Mouse (Mus musculus): Measurements from ENCODE around the gene Pde4d. TPM values are rescaled to one million over a fixed set of nuclear protein-coding genes. Genes with fewer than 3 reads are reported as not detected.

The Pde4d gene
- polyA plus RNA-seq, 1 experiment from 2014 or later, result 19.0 TPM

- Histone ChIP-seq H3K4me1 (replicated peaks; ENCODE audit: control insufficient read depth, insufficient read depth, low read length) (no peaks in the 10 kb centered on the region), H3K4me2 (no peak overlapping the region), H3K27me3 (replicated peaks; ENCODE audit: control insufficient read depth, insufficient read depth, low read length) (no peaks in the 10 kb centered on the region), H3K9ac (ENCODE audit: low read depth, low read length) (no peak overlapping the region), H3K27ac (ENCODE audit: low read depth, low read length) (no peak overlapping the region), H3K36me3 (ENCODE audit: control insufficient read depth, insufficient read depth, low read length) (no peaks in the 10 kb centered on the region), H3K9me3 (ENCODE audit: control insufficient read depth, low read length) (no peaks in the 10 kb centered on the region), H3K4me3 (ENCODE audit: low read depth, low read length) (no peak overlapping the region)
- DNase-seq (ENCODE audit: low spot score) (no peak), ATAC-seq (replicated peaks; ENCODE audit: low FRiP score) (no peak)
- WGBS, result 56% methylated on average over 7 of the region's 7 CpGs
These were observed 1031.7 kb downstream of the Pde4d start for GRCm38 (mm10) chr13:109481446-109481845.

DNA sequence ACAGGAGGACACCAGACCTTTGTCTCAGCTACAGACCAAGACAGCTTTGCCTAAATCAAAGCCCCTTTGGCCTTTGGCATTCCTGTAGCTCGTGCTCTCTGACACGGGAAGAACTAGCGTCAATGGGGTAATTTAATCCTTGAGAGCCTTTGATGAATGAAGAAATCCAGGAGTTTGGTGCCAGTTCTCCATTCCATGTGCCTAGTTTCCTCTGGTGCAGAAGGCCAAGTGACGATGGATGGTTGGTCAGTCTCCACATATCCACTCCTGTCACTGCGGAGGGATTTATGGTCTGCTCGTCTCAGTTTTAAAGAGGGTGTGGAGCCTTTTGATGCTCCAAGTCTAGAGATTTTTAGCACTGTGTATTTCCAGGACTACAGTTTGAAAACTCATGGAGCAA lies 1036.4 kb downstream of the Pde4d start:
- H3K4me3 ChIP-seq (ENCODE audit: low read depth, low read length), result no peak overlapping the region
- H3K36me3 ChIP-seq (ENCODE audit: control insufficient read depth, insufficient read depth, low read length), result no peaks in the 10 kb centered on the region
- no peak overlapping the region for H3K4me2 ChIP-seq
- WGBS, result 71% methylated on average over 6 of the region's 6 CpGs
- H3K9me3 ChIP-seq (ENCODE audit: control insufficient read depth, low read length), result no peaks in the 10 kb centered on the region
- no peak for DNase-seq (ENCODE audit: low spot score)
- H3K4me1 ChIP-seq (replicated peaks; ENCODE audit: control insufficient read depth, insufficient read depth, low read length), result no peaks in the 10 kb centered on the region
- no peak overlapping the region for H3K9ac ChIP-seq (ENCODE audit: low read depth, low read length)
- H3K27me3 ChIP-seq (replicated peaks; ENCODE audit: control insufficient read depth, insufficient read depth, low read length), result no peaks in the 10 kb centered on the region
- ATAC-seq (replicated peaks; ENCODE audit: low FRiP score), result no peak
- no peak overlapping the region for H3K27ac ChIP-seq (ENCODE audit: low read depth, low read length)

DNA sequence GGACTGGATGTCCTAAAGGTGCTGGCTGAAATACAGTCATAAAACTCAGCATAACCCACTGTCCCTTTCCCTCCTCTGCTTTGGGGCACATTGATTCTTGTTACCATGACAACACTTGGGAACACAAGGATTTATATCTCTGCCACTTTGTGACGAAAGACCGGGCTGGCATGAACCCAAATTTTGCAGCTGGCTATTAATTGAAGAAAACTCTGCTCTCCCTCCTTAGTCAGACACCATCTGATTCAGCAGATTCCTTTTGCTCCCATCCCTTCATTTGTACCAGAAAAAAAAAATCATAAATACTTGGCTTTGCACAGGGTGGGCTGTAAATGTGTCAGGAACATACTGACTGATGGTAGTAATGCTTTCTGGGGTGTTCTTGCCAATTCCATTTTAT lies 1037.6 kb downstream of the Pde4d start:
- Histone ChIP-seq H3K4me3 (ENCODE audit: low read depth, low read length) (no peak overlapping the region), H3K4me1 (replicated peaks; ENCODE audit: control insufficient read depth, insufficient read depth, low read length) (no peaks in the 10 kb centered on the region), H3K36me3 (ENCODE audit: control insufficient read depth, insufficient read depth, low read length) (no peaks in the 10 kb centered on the region), H3K27me3 (replicated peaks; ENCODE audit: control insufficient read depth, insufficient read depth, low read length) (no peaks in the 10 kb centered on the region), H3K9me3 (ENCODE audit: control insufficient read depth, low read length) (no peaks in the 10 kb centered on the region), H3K27ac (ENCODE audit: low read depth, low read length) (no peak overlapping the region), H3K9ac (ENCODE audit: low read depth, low read length) (no peak overlapping the region), H3K4me2 (no peak overlapping the region)
- no peak for ATAC-seq (replicated peaks; ENCODE audit: low FRiP score)
- no peak for DNase-seq (ENCODE audit: low spot score)
- 71% methylated on average over 2 of the region's 2 CpGs for WGBS

DNA sequence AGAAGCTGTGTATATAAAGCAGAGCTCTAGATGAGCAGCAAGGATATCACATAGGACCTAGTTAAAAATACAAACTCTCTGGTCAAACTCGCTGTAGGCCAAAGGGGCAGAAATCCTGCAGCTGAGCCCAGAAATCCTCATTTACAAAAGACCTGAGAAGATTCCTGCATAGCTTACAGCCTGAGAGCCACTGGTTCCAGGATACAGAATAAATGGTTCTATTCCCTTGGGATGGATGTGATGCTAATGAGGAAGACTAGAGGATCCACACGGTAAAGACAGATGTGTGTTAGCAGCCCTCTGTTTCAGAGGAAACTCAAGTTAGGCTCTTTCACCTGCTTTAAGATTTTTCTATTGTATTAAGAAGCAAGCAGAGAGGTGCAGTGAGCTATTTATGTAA lies 1041.1 kb downstream of the Pde4d start:
- no peaks in the 10 kb centered on the region for H3K9me3 ChIP-seq (ENCODE audit: control insufficient read depth, low read length)
- H3K4me1 ChIP-seq (replicated peaks; ENCODE audit: control insufficient read depth, insufficient read depth, low read length), result no peaks in the 10 kb centered on the region
- no peaks in the 10 kb centered on the region for H3K36me3 ChIP-seq (ENCODE audit: control insufficient read depth, insufficient read depth, low read length)
- no peak overlapping the region for H3K4me3 ChIP-seq (ENCODE audit: low read depth, low read length)
- H3K9ac ChIP-seq (ENCODE audit: low read depth, low read length), result no peak overlapping the region
- H3K27ac ChIP-seq (ENCODE audit: low read depth, low read length), result no peak overlapping the region
- H3K27me3 ChIP-seq (replicated peaks; ENCODE audit: control insufficient read depth, insufficient read depth, low read length), result no peaks in the 10 kb centered on the region
- DNase-seq (ENCODE audit: low spot score), result no peak
- no peak for ATAC-seq (replicated peaks; ENCODE audit: low FRiP score)
- H3K4me2 ChIP-seq, result no peak overlapping the region
- 73% methylated on average over 2 of the region's 2 CpGs for WGBS

GRCm38 (mm10) chr13:109491829-109492228 lies 1042.1 kb downstream of the Pde4d start:
- 39% methylated on average over 4 of the region's 4 CpGs for WGBS
- ATAC-seq (replicated peaks; ENCODE audit: low FRiP score) (no peak), DNase-seq (ENCODE audit: low spot score) (no peak)
- Histone ChIP-seq H3K4me1 (replicated peaks; ENCODE audit: control insufficient read depth, insufficient read depth, low read length) (no peaks in the 10 kb centered on the region), H3K4me3 (ENCODE audit: low read depth, low read length) (no peak overlapping the region), H3K9me3 (ENCODE audit: control insufficient read depth, low read length) (no peaks in the 10 kb centered on the region), H3K4me2 (no peak overlapping the region), H3K27ac (ENCODE audit: low read depth, low read length) (no peak overlapping the region), H3K36me3 (ENCODE audit: control insufficient read depth, insufficient read depth, low read length) (no peaks in the 10 kb centered on the region), H3K27me3 (replicated peaks; ENCODE audit: control insufficient read depth, insufficient read depth, low read length) (no peaks in the 10 kb centered on the region), H3K9ac (ENCODE audit: low read depth, low read length) (no peak overlapping the region)

DNA sequence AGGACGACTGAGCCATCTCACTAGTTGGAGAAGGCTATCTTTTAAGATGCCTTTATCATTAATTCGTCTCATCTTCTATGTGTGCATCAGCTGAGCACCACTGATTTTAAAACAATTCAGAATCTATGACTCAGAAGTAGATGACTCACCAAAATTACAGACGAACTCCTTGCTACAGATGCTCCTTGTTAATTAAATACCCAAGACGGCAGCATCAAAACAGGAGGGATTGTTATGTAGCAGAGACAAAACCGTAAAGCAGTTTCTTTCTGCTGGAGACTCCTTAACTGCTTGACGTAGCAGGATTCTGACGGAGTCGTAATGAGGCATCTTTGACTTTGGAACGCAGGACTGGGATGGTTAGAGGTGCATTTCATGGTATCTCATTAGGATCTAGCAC lies 1050.6 kb downstream of the Pde4d start:
- WGBS, result 80% methylated on average over 9 of the region's 9 CpGs
- H3K27me3 ChIP-seq (replicated peaks; ENCODE audit: control insufficient read depth, insufficient read depth, low read length), result no peaks in the 10 kb centered on the region
- no peaks in the 10 kb centered on the region for H3K9me3 ChIP-seq (ENCODE audit: control insufficient read depth, low read length)
- DNase-seq (ENCODE audit: low spot score) (no peak), ATAC-seq (replicated peaks; ENCODE audit: low FRiP score) (no peak)
- no peaks in the 10 kb centered on the region for H3K4me1 ChIP-seq (replicated peaks; ENCODE audit: control insufficient read depth, insufficient read depth, low read length)
- no peak overlapping the region for H3K4me3 ChIP-seq (ENCODE audit: low read depth, low read length)
- H3K9ac ChIP-seq (ENCODE audit: low read depth, low read length), result no peak overlapping the region
- no peaks in the 10 kb centered on the region for H3K36me3 ChIP-seq (ENCODE audit: control insufficient read depth, insufficient read depth, low read length)
- H3K27ac ChIP-seq (ENCODE audit: low read depth, low read length), result no peak overlapping the region
- no peak overlapping the region for H3K4me2 ChIP-seq

- 62% methylated on average over 7 of the region's 7 CpGs for WGBS
- no peak overlapping the region for H3K4me2 ChIP-seq
- DNase-seq (ENCODE audit: low spot score), result no peak
- peak; percentile 23; the same call in 1 of the 2 replicates for ATAC-seq (replicated peaks; ENCODE audit: low FRiP score)
- no peaks in the 10 kb centered on the region for H3K4me1 ChIP-seq (replicated peaks; ENCODE audit: control insufficient read depth, insufficient read depth, low read length)
- no peaks in the 10 kb centered on the region for H3K36me3 ChIP-seq (ENCODE audit: control insufficient read depth, insufficient read depth, low read length)
- H3K27me3 ChIP-seq (replicated peaks; ENCODE audit: control insufficient read depth, insufficient read depth, low read length), result no peaks in the 10 kb centered on the region
- no peak overlapping the region for H3K9ac ChIP-seq (ENCODE audit: low read depth, low read length)
- no peak overlapping the region for H3K4me3 ChIP-seq (ENCODE audit: low read depth, low read length)
- no peaks in the 10 kb centered on the region for H3K9me3 ChIP-seq (ENCODE audit: control insufficient read depth, low read length)
- H3K27ac ChIP-seq (ENCODE audit: low read depth, low read length), result no peak overlapping the region
These were observed 1053.0 kb downstream of the Pde4d start for GRCm38 (mm10) chr13:109502796-109503195.

GRCm38 (mm10) chr13:109506754-109507153 lies 1057.0 kb downstream of the Pde4d start:
- Histone ChIP-seq H3K9ac (ENCODE audit: low read depth, low read length) (no peak overlapping the region), H3K4me1 (replicated peaks; ENCODE audit: control insufficient read depth, insufficient read depth, low read length) (no peaks in the 10 kb centered on the region), H3K27ac (ENCODE audit: low read depth, low read length) (no peak overlapping the region), H3K27me3 (replicated peaks; ENCODE audit: control insufficient read depth, insufficient read depth, low read length) (no peaks in the 10 kb centered on the region), H3K4me3 (ENCODE audit: low read depth, low read length) (no peak overlapping the region), H3K4me2 (no peak overlapping the region), H3K9me3 (ENCODE audit: control insufficient read depth, low read length) (no peaks in the 10 kb centered on the region), H3K36me3 (ENCODE audit: control insufficient read depth, insufficient read depth, low read length) (no peaks in the 10 kb centered on the region)
- WGBS, result 83% methylated on average over 7 of the region's 7 CpGs
- DNase-seq (ENCODE audit: low spot score), result no peak
- no peak for ATAC-seq (replicated peaks; ENCODE audit: low FRiP score)

- ATAC-seq (replicated peaks; ENCODE audit: low FRiP score) (no peak), DNase-seq (ENCODE audit: low spot score) (no peak)
- Histone ChIP-seq H3K36me3 (ENCODE audit: control insufficient read depth, insufficient read depth, low read length) (no peaks in the 10 kb centered on the region), H3K4me3 (ENCODE audit: low read depth, low read length) (no peak overlapping the region), H3K4me2 (no peak overlapping the region), H3K27me3 (replicated peaks; ENCODE audit: control insufficient read depth, insufficient read depth, low read length) (no peaks in the 10 kb centered on the region), H3K27ac (ENCODE audit: low read depth, low read length) (no peak overlapping the region), H3K9me3 (ENCODE audit: control insufficient read depth, low read length) (no peaks in the 10 kb centered on the region), H3K4me1 (replicated peaks; ENCODE audit: control insufficient read depth, insufficient read depth, low read length) (no peaks in the 10 kb centered on the region), H3K9ac (ENCODE audit: low read depth, low read length) (no peak overlapping the region)
- WGBS, result 70% methylated on average over 4 of the region's 4 CpGs
These were observed 1058.7 kb downstream of the Pde4d start for GRCm38 (mm10) chr13:109508472-109508871.
